Mouse (Mus musculus) embryonic facial prominence, embryonic 12.5 days (tissue): ENCODE measurements at regions not wholly inside any gene's neighbourhood (a gene's known extent, or its start where the extent isn't known, plus 50 kb on each side); places are given as distances from the start of the nearest gene placed in this dataset.

Experiments
- ATAC-seq: fragments of 200-750 bp; cut with Nextera tagmentation; 2 replicates; pipeline ENCODE4 v1.8.0; 2017; ENCODE audit not compliant: insufficient number of reproducible peaks, insufficient read depth, low FRiP score, low TSS enrichment
- H3K27ac ChIP-seq: fragments of 300-500 bp; sonication (generic); 2 replicates; pipeline ENCODE4 v1.5.1; 2016; ENCODE audit warnings: mild to moderate bottlenecking
- H3K27me3 ChIP-seq: fragments of 300-500 bp; sonication (generic); 2 replicates; pipeline ENCODE4 v1.6.1; 2016; ENCODE audit warnings: mild to moderate bottlenecking, moderate library complexity
- H3K36me3 ChIP-seq: fragments of 300-500 bp; sonication (generic); 2 replicates; pipeline ENCODE4 v1.6.1; 2016; ENCODE audit warnings: mild to moderate bottlenecking
- H3K4me1 ChIP-seq: fragments of 300-500 bp; sonication (generic); 2 replicates; pipeline ENCODE4 v1.6.1; 2016
- H3K4me2 ChIP-seq: fragments of 300-500 bp; sonication (generic); replicated peaks from 2 replicates; pipeline ENCODE4 v1.6.1; 2016; ENCODE audit warnings: mild to moderate bottlenecking, moderate library complexity
- H3K4me3 ChIP-seq: fragments of 300-500 bp; sonication (generic); 2 replicates; pipeline ENCODE4 v1.5.1; 2016; ENCODE audit warnings: mild to moderate bottlenecking
- H3K9ac ChIP-seq: fragments of 300-500 bp; sonication (generic); 2 replicates; pipeline ENCODE4 v1.6.1; 2016; ENCODE audit warnings: mild to moderate bottlenecking, moderate library complexity
- H3K9me3 ChIP-seq: fragments of 300-500 bp; sonication (generic); 2 replicates; pipeline ENCODE4 v1.6.1; 2016; ENCODE audit warnings: mild to moderate bottlenecking, moderate library complexity
- WGBS: fragments of 180-500 bp; shearing (Covaris S2); methylation state at CpG from one replicate; pipeline ENCODE4 v1.1.7; 2016; 5-methylcytosine and 5-hydroxymethylcytosine counted together

- Histone ChIP-seq H3K4me2 (no peak overlapping the region), H3K36me3 (no peaks in the 10 kb centered on the region), H3K27me3 (no peaks in the 10 kb centered on the region), H3K9me3 (no peaks in the 10 kb centered on the region), H3K27ac (no peak overlapping the region), H3K4me3 (no peak overlapping the region), H3K9ac (no peak overlapping the region), H3K4me1 (no peaks in the 10 kb centered on the region)
- WGBS = 75% methylated on average over 6 of the region's 6 CpGs
- no peak for ATAC-seq
Observed at GRCm38 (mm10) chr4:31052077-31052677, 911.7 kb upstream of the Map3k7 start.

- H3K27me3 ChIP-seq = no peaks in the 10 kb centered on the region
- no peaks in the 10 kb centered on the region for H3K36me3 ChIP-seq
- H3K9ac ChIP-seq = no peak overlapping the region
- no peak for ATAC-seq
- no peaks in the 10 kb centered on the region for H3K4me1 ChIP-seq
- H3K9me3 ChIP-seq = no peaks in the 10 kb centered on the region
- no peak overlapping the region for H3K4me3 ChIP-seq
- WGBS = 80% methylated on average over 3 of the region's 3 CpGs
- no peak overlapping the region for H3K4me2 ChIP-seq
- no peak overlapping the region for H3K27ac ChIP-seq
Observed at GRCm38 (mm10) chr4:31076236-31076635, 887.7 kb upstream of the Map3k7 start.

DNA sequence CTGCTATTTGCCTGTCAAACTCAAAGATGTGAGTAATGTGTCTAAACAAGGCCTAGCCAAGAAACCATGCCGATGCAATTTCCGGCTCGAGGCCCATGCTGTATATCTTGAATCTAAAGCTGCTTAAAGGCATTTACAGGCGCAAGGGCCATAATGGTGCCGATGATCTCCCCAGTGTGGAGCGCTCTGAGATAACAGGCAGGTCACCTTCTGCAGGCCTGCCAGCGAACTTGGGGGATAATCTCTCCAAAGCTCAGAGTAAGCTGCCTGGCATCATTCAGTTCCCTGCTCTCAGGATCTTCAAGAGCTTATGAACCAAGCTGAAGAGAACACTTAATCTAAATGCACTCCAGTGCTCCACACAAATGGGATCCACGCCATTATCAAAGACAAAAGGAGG, 842.3 kb upstream of the Map3k7 start:
- H3K9me3 ChIP-seq = no peaks in the 10 kb centered on the region
- no peaks in the 10 kb centered on the region for H3K4me1 ChIP-seq
- no peaks in the 10 kb centered on the region for H3K27me3 ChIP-seq
- no peak overlapping the region for H3K27ac ChIP-seq
- no peak overlapping the region for H3K4me3 ChIP-seq
- ATAC-seq = no peak
- WGBS = 75% methylated on average over 8 of the region's 8 CpGs
- H3K4me2 ChIP-seq = no peak overlapping the region
- H3K9ac ChIP-seq = no peak overlapping the region
- no peaks in the 10 kb centered on the region for H3K36me3 ChIP-seq

DNA sequence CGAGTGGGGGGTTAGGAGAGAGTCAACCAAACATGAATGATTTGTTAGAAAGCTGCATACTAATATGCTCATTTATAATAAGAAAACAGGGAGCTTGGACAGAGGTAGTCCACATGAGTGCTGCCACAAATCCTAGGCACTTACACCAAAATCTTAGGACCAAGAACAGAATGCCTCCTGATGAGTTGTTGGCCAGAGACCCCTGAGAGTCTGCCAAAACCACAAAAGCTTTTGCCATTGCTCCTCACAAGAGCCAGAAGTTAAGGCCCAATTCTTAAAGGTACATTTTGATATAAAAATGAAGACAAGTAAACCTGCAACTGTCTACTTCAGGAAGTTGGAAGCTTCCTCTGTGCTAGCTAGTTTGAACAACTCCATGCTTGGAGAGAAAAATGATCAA, 820.7 kb upstream of the Map3k7 start:
- no peak for ATAC-seq
- no peaks in the 10 kb centered on the region for H3K9me3 ChIP-seq
- 82% methylated on average over 1 of the region's 1 CpGs for WGBS

DNA sequence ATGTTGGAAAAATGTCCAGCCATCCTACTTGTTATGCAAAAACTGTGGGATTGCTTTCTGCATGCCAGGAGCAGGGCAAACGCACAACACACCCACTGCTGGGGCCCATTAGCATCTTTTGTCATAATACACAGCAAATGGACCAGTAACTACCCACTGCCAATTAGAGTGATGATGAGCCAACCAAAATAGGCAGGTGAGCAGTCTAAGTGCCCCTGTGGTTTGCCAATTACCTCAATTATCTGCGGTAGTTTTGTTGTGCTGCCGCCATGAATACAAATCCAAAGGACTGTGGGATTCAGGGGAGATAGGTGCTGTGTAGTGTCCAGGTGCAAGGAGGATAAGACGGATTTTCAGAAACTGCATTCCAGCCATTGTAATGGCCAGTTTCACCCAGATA, 796.5 kb upstream of the Map3k7 start:
- no peaks in the 10 kb centered on the region for H3K4me1 ChIP-seq
- WGBS = 78% methylated on average over 4 of the region's 4 CpGs
- H3K27me3 ChIP-seq = no peaks in the 10 kb centered on the region
- no peak overlapping the region for H3K4me2 ChIP-seq
- H3K27ac ChIP-seq = no peak overlapping the region
- no peak for ATAC-seq
- no peak overlapping the region for H3K4me3 ChIP-seq
- H3K36me3 ChIP-seq = no peaks in the 10 kb centered on the region
- H3K9me3 ChIP-seq = no peaks in the 10 kb centered on the region
- H3K9ac ChIP-seq = no peak overlapping the region

More for the DNA sequence above, 820.7 kb upstream of the Map3k7 start:
- H3K4me1 ChIP-seq = no peaks in the 10 kb centered on the region
- no peak overlapping the region for H3K4me3 ChIP-seq
- no peaks in the 10 kb centered on the region for H3K36me3 ChIP-seq
- no peak overlapping the region for H3K27ac ChIP-seq
- no peak overlapping the region for H3K4me2 ChIP-seq
- no peaks in the 10 kb centered on the region for H3K27me3 ChIP-seq
- no peak overlapping the region for H3K9ac ChIP-seq

- no peak for ATAC-seq
- Histone ChIP-seq H3K4me2 (no peak overlapping the region), H3K9ac (no peak overlapping the region), H3K4me3 (no peak overlapping the region), H3K27ac (no peak overlapping the region), H3K4me1 (no peaks in the 10 kb centered on the region), H3K36me3 (no peaks in the 10 kb centered on the region), H3K9me3 (no peaks in the 10 kb centered on the region), H3K27me3 (no peaks in the 10 kb centered on the region)
- 77% methylated on average over 4 of the region's 4 CpGs for WGBS
Observed at GRCm38 (mm10) chr4:31168357-31168756, 795.5 kb upstream of the Map3k7 start.

DNA sequence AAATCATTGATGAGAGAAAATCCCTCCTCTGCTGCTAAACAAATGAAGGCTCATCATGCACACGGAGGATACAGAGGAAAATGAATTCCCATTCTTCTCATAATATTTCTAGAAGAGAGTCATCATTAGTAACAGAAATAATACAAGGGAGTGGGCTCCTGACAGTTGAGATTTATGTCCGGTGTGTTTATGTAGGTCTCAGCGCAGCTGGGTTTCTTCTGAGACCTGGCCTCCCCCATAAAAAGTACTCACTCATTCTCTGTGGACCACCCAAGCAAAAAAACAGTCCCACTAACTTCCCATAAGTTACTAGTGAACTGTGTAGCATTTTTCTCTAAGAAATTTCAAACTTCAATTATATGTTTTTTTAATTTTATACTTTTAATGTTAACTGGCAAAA, 792.7 kb upstream of the Map3k7 start:
- H3K4me2 ChIP-seq = no peak overlapping the region
- 84% methylated on average over 3 of the region's 3 CpGs for WGBS
- no peaks in the 10 kb centered on the region for H3K36me3 ChIP-seq
- no peaks in the 10 kb centered on the region for H3K4me1 ChIP-seq
- no peak overlapping the region for H3K9ac ChIP-seq
- H3K9me3 ChIP-seq = no peaks in the 10 kb centered on the region
- no peak overlapping the region for H3K4me3 ChIP-seq
- no peak overlapping the region for H3K27ac ChIP-seq
- no peaks in the 10 kb centered on the region for H3K27me3 ChIP-seq
- no peak for ATAC-seq

DNA sequence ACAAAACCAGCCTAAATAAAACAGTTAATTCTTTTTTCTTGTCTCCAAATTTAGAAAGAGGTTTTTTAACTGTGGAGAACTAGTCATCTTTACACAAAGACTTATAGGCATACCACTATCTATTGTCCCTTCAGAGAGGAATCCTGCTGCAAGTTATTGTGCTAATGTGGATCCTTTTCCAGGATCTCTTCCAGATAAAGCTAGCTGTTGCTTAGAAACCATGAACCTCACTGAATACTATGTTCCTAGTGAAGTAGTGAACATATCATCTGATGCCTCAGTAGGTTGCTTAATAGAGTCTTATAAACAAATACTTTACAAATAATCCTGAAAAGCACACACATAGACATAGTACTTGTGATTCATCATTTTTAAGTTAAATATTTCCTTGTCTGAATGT, 766.0 kb upstream of the Map3k7 start:
- Histone ChIP-seq H3K4me1 (no peaks in the 10 kb centered on the region), H3K27ac (no peak overlapping the region), H3K36me3 (no peaks in the 10 kb centered on the region), H3K27me3 (no peaks in the 10 kb centered on the region), H3K9me3 (no peaks in the 10 kb centered on the region), H3K4me3 (no peak overlapping the region), H3K4me2 (no peak overlapping the region), H3K9ac (no peak overlapping the region)
- no peak for ATAC-seq

DNA sequence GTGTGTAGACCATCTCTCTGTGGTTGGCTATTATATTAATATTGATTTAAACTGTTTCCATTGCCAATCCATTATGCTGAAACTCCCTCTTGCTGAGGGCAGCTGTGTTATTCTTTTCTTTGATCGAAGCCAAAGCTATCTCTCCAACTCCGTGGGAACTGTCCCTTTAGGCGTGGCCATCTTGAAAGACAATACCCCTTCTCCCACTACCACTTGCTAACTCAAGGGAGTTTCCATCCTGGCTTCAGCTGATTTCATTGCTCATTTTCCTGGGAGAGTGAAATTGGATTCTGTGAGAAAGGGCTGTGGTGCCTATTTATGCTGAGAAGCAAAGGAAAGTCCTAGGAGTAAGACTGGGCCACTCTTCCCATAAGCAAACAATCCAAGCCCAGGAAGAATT, 760.6 kb upstream of the Map3k7 start:
- 73% methylated on average over 3 of the region's 3 CpGs for WGBS
- no peak for ATAC-seq

GRCm38 (mm10) chr4:31205332-31205970, 758.4 kb upstream of the Map3k7 start:
- H3K4me2 ChIP-seq = no peak overlapping the region
- no peak for ATAC-seq

More for the DNA sequence above, 760.6 kb upstream of the Map3k7 start:
- Histone ChIP-seq H3K4me2 (no peak overlapping the region), H3K9me3 (no peaks in the 10 kb centered on the region), H3K36me3 (no peaks in the 10 kb centered on the region), H3K9ac (no peak overlapping the region), H3K27me3 (no peaks in the 10 kb centered on the region), H3K4me1 (no peaks in the 10 kb centered on the region), H3K27ac (no peak overlapping the region), H3K4me3 (no peak overlapping the region)

DNA sequence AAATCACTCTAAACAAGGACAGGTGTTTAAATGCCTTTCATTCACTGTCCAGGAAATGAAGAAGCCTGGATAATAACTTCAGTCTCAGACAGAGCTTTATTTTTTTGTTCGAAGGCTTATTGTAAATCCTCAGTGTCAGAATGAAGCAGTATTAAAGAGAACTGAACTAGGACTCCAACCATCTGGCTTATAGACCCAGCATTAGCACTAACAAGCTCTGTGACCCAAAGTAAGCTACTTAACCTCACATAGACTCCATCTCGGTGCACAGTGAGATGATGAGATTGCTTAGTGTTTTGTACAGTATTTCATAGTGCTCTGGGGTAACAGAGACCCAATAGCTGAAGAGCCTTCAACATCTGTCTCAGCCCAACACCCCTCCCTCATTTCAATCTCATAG, 738.2 kb upstream of the Map3k7 start:
- H3K9me3 ChIP-seq = no peaks in the 10 kb centered on the region
- H3K4me1 ChIP-seq = no peaks in the 10 kb centered on the region
- H3K27ac ChIP-seq = no peak overlapping the region
- ATAC-seq = no peak
- H3K36me3 ChIP-seq = no peaks in the 10 kb centered on the region
- H3K4me2 ChIP-seq = no peak overlapping the region
- no peak overlapping the region for H3K9ac ChIP-seq
- WGBS = 77% methylated on average over 2 of the region's 2 CpGs
- H3K4me3 ChIP-seq = no peak overlapping the region
- H3K27me3 ChIP-seq = no peaks in the 10 kb centered on the region

More at GRCm38 (mm10) chr4:31205332-31205970, 758.4 kb upstream of the Map3k7 start:
- Histone ChIP-seq H3K27me3 (no peaks in the 10 kb centered on the region), H3K9ac (no peak overlapping the region), H3K9me3 (no peaks in the 10 kb centered on the region), H3K36me3 (no peaks in the 10 kb centered on the region), H3K27ac (no peak overlapping the region), H3K4me1 (no peaks in the 10 kb centered on the region), H3K4me3 (no peak overlapping the region)
- WGBS = 84% methylated on average over 14 of the region's 14 CpGs

- no peaks in the 10 kb centered on the region for H3K27me3 ChIP-seq
- no peak overlapping the region for H3K27ac ChIP-seq
- H3K36me3 ChIP-seq = no peaks in the 10 kb centered on the region
- H3K9me3 ChIP-seq = no peaks in the 10 kb centered on the region
- H3K4me2 ChIP-seq = no peak overlapping the region
- 80% methylated on average over 3 of the region's 3 CpGs for WGBS
- no peak for ATAC-seq
- H3K9ac ChIP-seq = no peak overlapping the region
- no peak overlapping the region for H3K4me3 ChIP-seq
- no peaks in the 10 kb centered on the region for H3K4me1 ChIP-seq
Observed at GRCm38 (mm10) chr4:31268825-31269495, 694.9 kb upstream of the Map3k7 start.
